Mouse (Mus musculus) lung, postnatal 25 days (tissue): ENCODE data around the gene Cd33.

ENCODE experiments used
- DNase-seq: peaks from one replicate; pipeline ENCODE4 v3.0.0; 2022; ENCODE audit warnings: low spot score

The Cd33 gene

GRCm38 (mm10) chr7:43544225-43544977 is at the start of gene Cd33:
Gene Cd33 (minus strand): TSS chr7:43544428.
- peak; percentile 23 for DNase-seq

GRCm38 (mm10) chr7:43584790-43585189 is 40.6 kb upstream of the Cd33 start:
- DNase-seq = no peak

- no peak for DNase-seq
Measured at GRCm38 (mm10) chr7:43580526-43580925, 36.3 kb upstream of the Cd33 start.

- peak; percentile 96 for DNase-seq
Measured at GRCm38 (mm10) chr7:43579440-43580171, 35.4 kb upstream of the Cd33 start, which contains the start of gene Zfp719. Gene Zfp719 (plus strand): TSS chr7:43579610.

- no peak for DNase-seq
Measured at GRCm38 (mm10) chr7:43571216-43571615, 27.0 kb upstream of the Cd33 start.

GRCm38 (mm10) chr7:43563300-43563699 is 19.1 kb upstream of the Cd33 start:
- no peak for DNase-seq

- peak; percentile 25 for DNase-seq
Measured at GRCm38 (mm10) chr7:43562651-43563070, 18.4 kb upstream of the Cd33 start.

- DNase-seq = peak; percentile 88
Measured at GRCm38 (mm10) chr7:43562006-43562633, 17.9 kb upstream of the Cd33 start, which contains the start of gene Zfp658. Gene Zfp658 (plus strand): TSS chr7:43562256.

GRCm38 (mm10) chr7:43556901-43557300 is 12.7 kb upstream of the Cd33 start:
- no peak for DNase-seq

- DNase-seq = no peak
Measured at GRCm38 (mm10) chr7:43555351-43555750, 11.1 kb upstream of the Cd33 start.

- no peak for DNase-seq
Measured at GRCm38 (mm10) chr7:43554550-43554949, 10.3 kb upstream of the Cd33 start.

- DNase-seq = no peak
Measured at GRCm38 (mm10) chr7:43553153-43553552, 8.9 kb upstream of the Cd33 start.

GRCm38 (mm10) chr7:43548206-43548605 is 4.0 kb upstream of the Cd33 start:
- DNase-seq = no peak

- no peak for DNase-seq
Measured at GRCm38 (mm10) chr7:43547666-43548065, 3.4 kb upstream of the Cd33 start.

GRCm38 (mm10) chr7:43545656-43546545 is 1.7 kb upstream of the Cd33 start:
- DNase-seq = peak; percentile 29

GRCm38 (mm10) chr7:43538524-43538923 is 5.7 kb downstream of the Cd33 start:
- DNase-seq = no peak

GRCm38 (mm10) chr7:43532936-43533505 is 11.2 kb downstream of the Cd33 start:
- peak; percentile 42 for DNase-seq

GRCm38 (mm10) chr7:43530216-43530785 is 13.9 kb downstream of the Cd33 start:
- peak; percentile 37 for DNase-seq

GRCm38 (mm10) chr7:43525313-43525712 is 18.9 kb downstream of the Cd33 start:
- DNase-seq = no peak

- no peak for DNase-seq
Measured at GRCm38 (mm10) chr7:43522776-43523175, 21.5 kb downstream of the Cd33 start.

- no peak for DNase-seq
Measured at GRCm38 (mm10) chr7:43518341-43518740, 25.9 kb downstream of the Cd33 start.
